Mouse (Mus musculus): Measurements from ENCODE around the gene Upk3b. TPM values are rescaled to one million over a fixed set of nuclear protein-coding genes. Genes with fewer than 3 reads are reported as not detected.

The Upk3b gene
- polyA plus RNA-seq, 1 experiment: not detected

DNA sequence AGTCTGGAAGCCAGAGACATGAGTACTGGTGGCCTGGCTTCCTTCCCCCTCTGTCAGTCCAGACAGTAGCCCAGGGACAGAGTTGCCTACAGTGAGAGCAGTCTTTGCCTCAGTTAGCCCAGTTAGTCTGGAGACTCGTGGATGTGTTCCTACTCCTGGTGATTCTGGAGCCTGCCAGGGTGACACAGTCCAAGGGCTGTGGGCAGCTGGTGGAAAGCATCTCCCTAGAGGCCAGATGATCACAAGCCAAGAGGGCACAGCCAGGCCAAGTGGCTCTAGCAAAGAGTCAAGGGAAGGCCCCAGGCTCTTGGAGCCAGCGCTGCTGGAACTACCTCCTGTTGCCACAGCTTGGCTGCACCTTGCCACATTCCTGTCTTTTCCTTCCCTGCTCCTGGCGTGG lies 12.6 kb upstream of the Upk3b start:
- Histone ChIP-seq H3K4me3 (replicated peaks) (no peak overlapping the region), H3K9me3 (ENCODE audit: control insufficient read depth, low read length) (no peaks in the 10 kb centered on the region), H3K4me1 (ENCODE audit: control insufficient read depth) (no peaks in the 10 kb centered on the region), H3K27me3 (ENCODE audit: control insufficient read depth) (no peaks in the 10 kb centered on the region), H3K36me3 (ENCODE audit: control insufficient read depth) (peaks cover 20% of the 10 kb centered on the region)
- TF ChIP-seq GATA1 (IDR thresholded peaks at IDR 0.05; ENCODE audit: low read length): no peak
- no peak for TF ChIP-seq TAL1 (IDR thresholded peaks at IDR 0.05; ENCODE audit: low read length)

DNA sequence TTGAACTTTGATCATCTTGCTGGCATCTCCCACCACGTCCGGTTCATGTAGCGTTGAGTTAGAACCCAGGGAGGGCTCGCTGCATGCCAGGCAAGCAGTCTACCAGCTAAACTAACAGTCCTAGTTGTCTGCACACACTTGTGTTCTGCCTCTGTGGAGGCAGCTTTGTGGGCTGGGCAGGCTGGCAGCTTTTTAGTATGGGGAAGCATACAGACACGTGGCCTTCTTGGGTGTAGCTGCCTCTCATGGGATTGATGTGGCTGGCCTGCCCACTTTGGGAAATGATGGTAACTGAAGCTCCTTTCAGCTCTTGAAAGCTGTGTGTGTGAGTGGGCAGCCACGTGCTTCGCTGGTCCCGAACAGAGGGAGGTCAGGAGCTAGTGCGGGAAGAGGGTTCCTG lies 11.4 kb upstream of the Upk3b start:
- no peak for TF ChIP-seq TAL1 (IDR thresholded peaks at IDR 0.05; ENCODE audit: low read length)
- no peak for TF ChIP-seq GATA1 (IDR thresholded peaks at IDR 0.05; ENCODE audit: low read length)
- peaks cover 28% of the 10 kb centered on the region for H3K36me3 ChIP-seq (ENCODE audit: control insufficient read depth)
- no peaks in the 10 kb centered on the region for H3K9me3 ChIP-seq (ENCODE audit: control insufficient read depth, low read length)
- no peaks in the 10 kb centered on the region for H3K27me3 ChIP-seq (ENCODE audit: control insufficient read depth)
- H3K4me3 ChIP-seq (replicated peaks): no peak overlapping the region
- no peaks in the 10 kb centered on the region for H3K4me1 ChIP-seq (ENCODE audit: control insufficient read depth)

DNA sequence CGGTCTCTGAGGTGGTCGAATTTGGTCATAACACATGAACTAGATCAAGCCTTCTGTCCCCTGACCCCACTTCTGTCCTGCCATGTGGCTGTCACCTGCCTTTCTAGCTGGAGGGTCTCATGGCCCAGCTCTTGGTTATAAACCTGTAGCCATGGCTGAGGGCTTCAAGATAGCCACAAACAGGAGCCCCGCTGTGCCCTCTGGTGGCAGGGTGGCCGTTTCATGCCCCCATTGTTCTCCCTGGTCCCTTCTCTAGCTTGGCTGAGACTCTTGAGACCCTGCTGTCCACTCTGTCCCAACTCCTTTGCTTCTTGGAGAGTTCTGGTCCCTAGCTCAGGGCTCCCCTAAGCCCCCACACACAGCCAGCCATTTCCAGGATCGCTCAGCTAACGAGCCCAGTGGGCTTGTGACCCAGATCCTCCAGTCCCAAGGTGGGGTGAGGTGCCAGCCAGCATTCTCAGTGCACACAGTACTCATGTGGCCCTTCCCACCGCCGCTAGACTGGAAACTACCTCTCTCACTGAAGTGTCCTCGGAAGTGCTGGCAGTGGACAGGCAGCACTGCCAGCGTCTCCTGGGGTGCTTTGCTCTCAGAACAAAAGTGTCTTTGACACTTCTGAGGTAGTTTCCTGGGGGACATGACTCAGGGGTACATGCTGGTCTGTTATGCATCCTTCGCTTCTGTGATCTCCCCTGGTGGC lies 10.5 kb upstream of the Upk3b start:
- no peak for TF ChIP-seq TAL1 (IDR thresholded peaks at IDR 0.05; ENCODE audit: low read length)
- TF ChIP-seq GATA1 (IDR thresholded peaks at IDR 0.05; ENCODE audit: low read length): no peak
- Histone ChIP-seq H3K4me3 (replicated peaks) (no peak overlapping the region), H3K27me3 (ENCODE audit: control insufficient read depth) (no peaks in the 10 kb centered on the region), H3K9me3 (ENCODE audit: control insufficient read depth, low read length) (no peaks in the 10 kb centered on the region), H3K4me1 (ENCODE audit: control insufficient read depth) (no peaks in the 10 kb centered on the region), H3K36me3 (ENCODE audit: control insufficient read depth) (peaks cover 35% of the 10 kb centered on the region)

DNA sequence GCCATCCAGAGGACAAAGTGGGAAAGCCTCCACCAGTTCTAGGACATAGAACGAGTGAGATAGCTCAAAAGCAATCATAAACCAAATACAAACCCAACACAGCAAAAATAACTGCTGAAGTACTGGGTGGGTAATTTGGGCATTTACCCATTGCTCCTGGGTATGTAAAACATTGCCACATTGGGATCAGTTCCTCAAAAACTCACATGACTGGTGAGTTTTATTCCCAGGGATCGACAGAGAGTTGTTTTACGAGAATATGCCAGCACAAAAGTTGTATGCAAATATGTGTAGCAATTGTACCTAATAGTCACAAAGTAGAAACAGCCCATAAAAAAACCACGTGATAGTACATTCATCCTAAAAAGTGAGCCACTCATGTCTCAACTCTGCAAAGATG lies 3.4 kb upstream of the Upk3b start:
- Histone ChIP-seq H3K36me3 (ENCODE audit: control insufficient read depth) (peaks cover 20% of the 10 kb centered on the region), H3K4me1 (ENCODE audit: control insufficient read depth) (peaks cover 2% of the 10 kb centered on the region; the same call in 1 of the 2 replicates), H3K9me3 (ENCODE audit: control insufficient read depth, low read length) (no peaks in the 10 kb centered on the region), H3K4me3 (replicated peaks) (no peak overlapping the region), H3K27me3 (ENCODE audit: control insufficient read depth) (peaks cover 1% of the 10 kb centered on the region; the same call in 1 of the 2 replicates)
- TF ChIP-seq TAL1 (IDR thresholded peaks at IDR 0.05; ENCODE audit: low read length) (no peak), GATA1 (IDR thresholded peaks at IDR 0.05; ENCODE audit: low read length) (no peak)

DNA sequence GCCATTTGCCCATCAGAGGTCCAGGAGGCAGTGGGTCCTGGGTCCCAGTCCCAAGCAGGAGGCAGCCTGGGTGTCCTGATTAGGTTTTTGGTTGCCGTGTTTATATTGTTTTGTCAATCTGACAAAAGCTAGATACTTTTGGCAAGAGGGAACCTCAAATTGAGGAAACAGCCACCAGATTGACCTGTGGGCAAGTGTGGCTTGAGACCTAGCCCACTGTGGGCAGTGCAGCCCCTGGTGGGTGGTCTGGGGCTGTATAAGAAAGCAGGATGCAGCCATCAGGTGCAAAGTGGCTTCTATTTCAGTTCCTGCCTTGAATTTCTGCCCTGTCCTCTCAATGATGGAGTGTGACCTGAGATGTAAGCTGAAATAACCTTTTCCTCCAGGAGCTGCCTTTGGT lies 3.0 kb upstream of the Upk3b start:
- Histone ChIP-seq H3K9me3 (ENCODE audit: control insufficient read depth, low read length) (no peaks in the 10 kb centered on the region), H3K27me3 (ENCODE audit: control insufficient read depth) (peaks cover 4% of the 10 kb centered on the region; the same call in 1 of the 2 replicates), H3K4me3 (replicated peaks) (no peak overlapping the region), H3K4me1 (ENCODE audit: control insufficient read depth) (peaks cover 2% of the 10 kb centered on the region; the same call in 1 of the 2 replicates), H3K36me3 (ENCODE audit: control insufficient read depth) (peaks cover 18% of the 10 kb centered on the region)
- TF ChIP-seq TAL1 (IDR thresholded peaks at IDR 0.05; ENCODE audit: low read length): no peak
- no peak for TF ChIP-seq GATA1 (IDR thresholded peaks at IDR 0.05; ENCODE audit: low read length)

DNA sequence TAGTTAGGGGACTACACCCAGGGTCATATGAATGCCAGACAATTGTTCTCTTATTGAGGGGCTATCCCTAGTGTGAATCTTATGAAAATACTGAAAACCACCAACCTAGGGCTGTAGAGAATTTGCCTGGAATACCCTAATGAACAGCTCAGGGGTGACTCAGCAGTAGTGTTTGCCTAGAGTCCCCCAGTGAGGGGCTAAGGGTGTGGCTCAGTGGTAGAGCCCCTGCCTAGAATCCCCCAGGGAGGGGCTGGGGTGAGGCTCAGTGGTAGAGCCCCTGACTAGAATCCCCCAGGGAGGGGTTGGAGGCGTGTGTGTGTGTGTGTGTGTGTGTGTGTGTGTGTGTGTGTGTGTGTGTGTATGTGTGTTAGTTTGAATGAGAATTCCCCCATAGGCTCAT lies 1.6 kb upstream of the Upk3b start:
- Histone ChIP-seq H3K4me1 (ENCODE audit: control insufficient read depth) (peaks cover 9% of the 10 kb centered on the region), H3K36me3 (ENCODE audit: control insufficient read depth) (peaks cover 8% of the 10 kb centered on the region; the same call in 1 of the 2 replicates), H3K9me3 (ENCODE audit: control insufficient read depth, low read length) (no peaks in the 10 kb centered on the region), H3K4me3 (replicated peaks) (no peak overlapping the region), H3K27me3 (ENCODE audit: control insufficient read depth) (peaks cover 4% of the 10 kb centered on the region; the same call in 1 of the 2 replicates)
- TF ChIP-seq GATA1 (IDR thresholded peaks at IDR 0.05; ENCODE audit: low read length): no peak
- no peak for TF ChIP-seq TAL1 (IDR thresholded peaks at IDR 0.05; ENCODE audit: low read length)

DNA sequence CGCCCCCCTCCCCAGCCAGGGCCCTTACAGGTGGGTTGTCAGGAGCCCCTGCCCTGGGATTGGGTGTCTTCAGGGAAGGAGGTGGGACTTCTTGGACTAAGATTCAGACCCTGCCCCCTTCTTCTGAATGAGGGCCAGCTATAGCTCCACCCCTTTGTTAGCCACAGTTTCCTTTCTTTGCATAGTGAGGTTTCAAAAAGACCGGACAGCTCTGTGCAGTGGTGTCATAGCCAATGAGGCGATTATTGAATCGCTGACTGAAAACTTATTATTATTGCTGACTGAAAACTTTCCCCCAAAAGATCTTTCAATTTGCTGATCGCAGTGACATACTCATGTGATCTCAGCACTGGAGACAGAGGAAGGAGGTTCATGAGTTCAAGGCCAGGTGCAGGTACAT lies 1.9 kb downstream of the Upk3b start:
- no peaks in the 10 kb centered on the region for H3K9me3 ChIP-seq (ENCODE audit: control insufficient read depth, low read length)
- TF ChIP-seq GATA1 (IDR thresholded peaks at IDR 0.05; ENCODE audit: low read length): no peak
- no peak for TF ChIP-seq TAL1 (IDR thresholded peaks at IDR 0.05; ENCODE audit: low read length)
- peaks cover 9% of the 10 kb centered on the region for H3K4me1 ChIP-seq (ENCODE audit: control insufficient read depth)
- no peaks in the 10 kb centered on the region for H3K36me3 ChIP-seq (ENCODE audit: control insufficient read depth)
- H3K4me3 ChIP-seq (replicated peaks): no peak overlapping the region
- H3K27me3 ChIP-seq (ENCODE audit: control insufficient read depth): peaks cover 4% of the 10 kb centered on the region; the same call in 1 of the 2 replicates

DNA sequence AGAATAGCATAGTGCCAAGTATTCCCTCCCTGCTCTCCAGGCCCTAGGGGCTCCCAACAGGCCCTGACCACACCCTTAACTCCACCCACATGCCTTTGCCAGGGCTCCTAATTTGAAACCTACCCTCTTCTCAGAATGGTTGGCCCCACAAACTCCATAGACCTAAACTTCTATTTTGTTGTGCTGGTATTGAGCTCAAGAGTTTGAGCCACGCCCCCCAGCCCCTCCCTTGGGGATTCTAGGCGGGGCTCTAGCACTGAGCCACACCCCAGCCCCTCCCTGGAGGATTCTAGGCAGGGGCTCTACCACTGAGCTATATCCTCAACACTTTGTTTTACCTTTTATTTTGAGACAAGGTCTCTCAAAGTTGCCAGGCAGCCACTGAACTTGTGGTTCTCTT lies 3.0 kb downstream of the Upk3b start:
- Histone ChIP-seq H3K36me3 (ENCODE audit: control insufficient read depth) (no peaks in the 10 kb centered on the region), H3K4me3 (replicated peaks) (no peak overlapping the region), H3K9me3 (ENCODE audit: control insufficient read depth, low read length) (no peaks in the 10 kb centered on the region), H3K27me3 (ENCODE audit: control insufficient read depth) (peaks cover 4% of the 10 kb centered on the region; the same call in 1 of the 2 replicates), H3K4me1 (ENCODE audit: control insufficient read depth) (peaks cover 9% of the 10 kb centered on the region)
- TF ChIP-seq GATA1 (IDR thresholded peaks at IDR 0.05; ENCODE audit: low read length): no peak
- TF ChIP-seq TAL1 (IDR thresholded peaks at IDR 0.05; ENCODE audit: low read length): no peak

DNA sequence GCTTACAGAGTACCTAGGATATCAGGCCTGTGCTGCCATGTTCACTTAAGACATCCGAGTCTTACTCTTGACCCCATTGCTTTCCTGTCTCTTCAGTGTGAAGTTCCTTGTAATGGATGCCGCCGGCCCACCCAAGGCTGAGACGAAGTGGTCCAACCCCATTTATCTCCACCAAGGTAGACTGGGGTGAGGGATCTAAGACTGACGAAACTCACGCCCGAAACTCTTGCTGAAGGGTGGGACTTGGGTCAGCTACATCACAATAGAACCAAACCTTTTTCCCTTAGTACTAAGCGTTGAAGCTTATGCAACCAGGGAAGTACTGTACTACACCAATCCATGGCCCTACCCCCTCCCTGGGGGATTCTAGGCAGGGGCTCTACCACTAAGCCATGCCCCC lies 3.4 kb downstream of the Upk3b start:
- Histone ChIP-seq H3K27me3 (ENCODE audit: control insufficient read depth) (peaks cover 4% of the 10 kb centered on the region; the same call in 1 of the 2 replicates), H3K4me1 (ENCODE audit: control insufficient read depth) (peaks cover 9% of the 10 kb centered on the region), H3K36me3 (ENCODE audit: control insufficient read depth) (no peaks in the 10 kb centered on the region), H3K4me3 (replicated peaks) (no peak overlapping the region), H3K9me3 (ENCODE audit: control insufficient read depth, low read length) (no peaks in the 10 kb centered on the region)
- TF ChIP-seq GATA1 (IDR thresholded peaks at IDR 0.05; ENCODE audit: low read length) (no peak), TAL1 (IDR thresholded peaks at IDR 0.05; ENCODE audit: low read length) (no peak)

Measured in erythroblast, embryonic 14.5 days (primary cell).